Mouse (Mus musculus) heart, embryonic 12.5 days (tissue): ENCODE results near the gene Chek2. TPM values are rescaled to one million over a fixed set of nuclear protein-coding genes. Genes with fewer than 3 reads are reported as not detected.
"Not testable (repeated sequence)": the region's sequence is repeated elsewhere in the genome, so short reads cannot be mapped to it uniquely, and the experiment has no call there.

Experiments
- ATAC-seq: fragments of 200-750 bp; cut with Nextera tagmentation; 2 replicates; pipeline ENCODE4 v1.8.0; 2017; ENCODE audit warnings: moderate TSS enrichment, moderate library complexity; ENCODE audit not compliant: insufficient number of reproducible peaks, low FRiP score
- H3K27ac ChIP-seq: fragments of 300-500 bp; sonication (generic); 2 replicates; pipeline ENCODE4 v1.5.1; 2016; ENCODE audit warnings: mild to moderate bottlenecking, moderate library complexity; ENCODE audit not compliant: poor library complexity, severe bottlenecking
- H3K27me3 ChIP-seq: fragments of 300-500 bp; sonication (generic); replicated peaks from 2 replicates; pipeline ENCODE4 v1.6.1; 2016; ENCODE audit warnings: mild to moderate bottlenecking, moderate library complexity
- H3K36me3 ChIP-seq: fragments of 300-500 bp; sonication (generic); 2 replicates; pipeline ENCODE4 v1.6.1; 2016; ENCODE audit warnings: mild to moderate bottlenecking, moderate library complexity
- H3K4me1 ChIP-seq: fragments of 300-500 bp; sonication (generic); replicated peaks from 2 replicates; pipeline ENCODE4 v1.6.1; 2016; ENCODE audit warnings: mild to moderate bottlenecking
- H3K4me2 ChIP-seq: fragments of 300-500 bp; sonication (generic); 2 replicates; pipeline ENCODE4 v1.6.1; 2016; ENCODE audit warnings: mild to moderate bottlenecking, moderate library complexity
- H3K4me3 ChIP-seq: fragments of 300-500 bp; sonication (generic); 2 replicates; pipeline ENCODE4 v1.5.1; 2016; ENCODE audit warnings: mild to moderate bottlenecking
- H3K9ac ChIP-seq: fragments of 300-500 bp; sonication (generic); 2 replicates; pipeline ENCODE4 v1.6.1; 2016; ENCODE audit warnings: mild to moderate bottlenecking, moderate library complexity
- H3K9me3 ChIP-seq: fragments of 300-500 bp; sonication (generic); replicated peaks from 2 replicates; pipeline ENCODE4 v1.6.1; 2016; ENCODE audit warnings: mild to moderate bottlenecking, moderate library complexity
- WGBS: fragments of 180-500 bp; shearing (Covaris S2); methylation state at CpG from one replicate; pipeline ENCODE4 v1.1.7; 2016; 5-methylcytosine and 5-hydroxymethylcytosine counted together
- polyA plus RNA-seq: library from polyadenylated mRNA; unstranded; fragments of >200 nt; fragmentation: Nextera tagmentation; extraction: Ambion mirVana; gene quantifications from 2 replicates; pipeline ENCODE4 v1.2.1, GENCODE M21; 2016

Chek2 gene
- polyA plus RNA-seq, 1 experiment from 2014 or later, result 19.4 TPM

DNA sequence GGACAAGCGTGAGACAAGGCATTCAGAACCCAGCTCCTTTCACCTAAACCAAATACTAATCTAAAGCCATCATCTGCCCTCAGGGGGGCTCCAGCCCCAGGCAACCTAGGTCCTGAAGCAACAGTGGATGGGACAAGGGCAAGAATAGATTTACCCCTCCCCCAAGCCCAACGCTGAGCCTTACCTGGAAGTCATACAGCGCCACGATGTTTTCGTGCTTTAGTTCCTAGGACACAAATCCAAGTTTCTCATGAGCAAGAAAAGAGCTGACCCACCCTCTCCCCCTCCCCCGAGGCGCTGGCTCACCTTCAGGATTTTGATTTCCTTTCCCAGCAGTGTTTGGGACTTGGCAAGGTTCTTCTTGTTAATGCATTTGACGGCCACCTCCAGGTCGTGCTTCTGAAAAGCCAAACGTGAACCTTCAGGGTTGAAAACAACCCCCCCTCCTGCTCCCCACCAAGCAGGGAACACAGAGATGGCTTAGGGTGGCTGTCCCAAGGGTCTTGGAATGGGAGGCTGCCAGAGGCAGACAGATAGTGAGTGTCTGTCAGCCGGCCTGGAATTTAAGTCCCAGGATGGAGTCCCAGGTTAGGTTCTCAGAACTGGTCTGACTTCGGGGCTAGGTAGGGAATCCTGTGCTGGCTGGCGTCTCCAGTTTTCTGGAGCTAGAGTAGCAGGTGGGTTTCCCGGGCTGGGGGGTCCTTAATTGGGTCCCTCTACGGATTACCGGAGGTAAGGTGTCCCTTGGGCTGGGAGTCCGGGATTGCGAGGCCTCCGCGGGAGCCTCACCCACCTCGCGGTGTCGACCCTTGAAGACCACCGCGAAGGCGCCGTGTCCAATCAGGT lies 30.7 kb upstream of the Chek2 start:
- no peak for ATAC-seq
- 0 out of 2 replicates have a peak, but pooled peaks cover 3% of the 10 kb centered on the region for H3K36me3 ChIP-seq
- no peaks in the 10 kb centered on the region for H3K9me3 ChIP-seq
- peaks cover 24% of the 10 kb centered on the region for H3K4me1 ChIP-seq
- H3K27ac ChIP-seq, result peak overlapping the region; percentile 81
- H3K4me2 ChIP-seq, result peak overlapping the region; percentile 91
- peak overlapping the region; percentile 92 for H3K9ac ChIP-seq
- WGBS, result 1% methylated on average over 27 of the region's 27 CpGs
- H3K4me3 ChIP-seq, result peak overlapping the region; percentile 86
- no peaks in the 10 kb centered on the region for H3K27me3 ChIP-seq

DNA sequence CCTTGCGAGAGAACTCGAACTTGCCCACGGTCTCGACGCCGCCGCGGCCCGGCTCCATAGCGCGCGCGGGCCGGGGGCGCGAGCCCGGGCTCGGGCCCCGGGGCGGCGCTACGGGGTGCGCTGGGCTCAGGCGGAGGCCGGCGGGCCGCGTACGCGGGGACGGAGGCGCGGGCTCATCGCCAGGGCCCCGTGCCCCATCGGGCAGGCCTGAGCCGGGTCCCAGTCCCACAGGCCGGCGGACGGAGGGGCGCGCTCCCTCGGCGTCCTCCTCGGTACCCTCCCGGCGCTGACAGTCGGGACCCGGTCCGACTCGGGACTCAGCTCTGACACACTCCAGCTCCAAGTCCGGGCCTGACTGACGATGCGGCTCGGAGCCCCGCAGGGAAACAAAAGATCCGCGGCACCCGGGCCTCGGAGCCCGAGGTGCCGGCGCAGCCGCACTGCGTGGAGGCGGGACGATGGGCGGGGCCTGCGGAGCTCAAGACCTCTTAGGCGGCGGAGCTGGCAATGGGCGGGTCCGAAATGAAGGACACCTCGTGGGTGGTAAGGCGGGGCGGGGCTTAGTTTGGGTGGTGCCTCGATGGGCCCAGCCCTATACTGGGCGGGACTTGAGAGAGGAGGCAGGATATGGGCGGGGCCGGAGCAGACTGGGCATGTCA lies 30.0 kb upstream of the Chek2 start, which contains the start of gene Ulk1:
TSS of gene Ulk1 (minus strand) at position 431 of the 659 bp plus-strand sequence.
- Histone ChIP-seq H3K27me3 (no peaks in the 10 kb centered on the region), H3K36me3 (0 out of 2 replicates have a peak, but pooled peaks cover 2% of the 10 kb centered on the region), H3K4me2 (peak within 1 kb of the TSS; percentile 91), H3K4me1 (peaks cover 24% of the 10 kb centered on the region), H3K9me3 (no peaks in the 10 kb centered on the region), H3K27ac (peak within 1 kb of the TSS; percentile 81), H3K9ac (peak within 1 kb of the TSS; percentile 92), H3K4me3 (peak within 1 kb of the TSS; percentile 86)
- under 1% methylated on average over 79 of the region's 80 CpGs for WGBS
- ATAC-seq, result peak; percentile 96

GRCm38 (mm10) chr5:110824421-110824820 lies 15.4 kb upstream of the Chek2 start:
- ATAC-seq, result no peak

DNA sequence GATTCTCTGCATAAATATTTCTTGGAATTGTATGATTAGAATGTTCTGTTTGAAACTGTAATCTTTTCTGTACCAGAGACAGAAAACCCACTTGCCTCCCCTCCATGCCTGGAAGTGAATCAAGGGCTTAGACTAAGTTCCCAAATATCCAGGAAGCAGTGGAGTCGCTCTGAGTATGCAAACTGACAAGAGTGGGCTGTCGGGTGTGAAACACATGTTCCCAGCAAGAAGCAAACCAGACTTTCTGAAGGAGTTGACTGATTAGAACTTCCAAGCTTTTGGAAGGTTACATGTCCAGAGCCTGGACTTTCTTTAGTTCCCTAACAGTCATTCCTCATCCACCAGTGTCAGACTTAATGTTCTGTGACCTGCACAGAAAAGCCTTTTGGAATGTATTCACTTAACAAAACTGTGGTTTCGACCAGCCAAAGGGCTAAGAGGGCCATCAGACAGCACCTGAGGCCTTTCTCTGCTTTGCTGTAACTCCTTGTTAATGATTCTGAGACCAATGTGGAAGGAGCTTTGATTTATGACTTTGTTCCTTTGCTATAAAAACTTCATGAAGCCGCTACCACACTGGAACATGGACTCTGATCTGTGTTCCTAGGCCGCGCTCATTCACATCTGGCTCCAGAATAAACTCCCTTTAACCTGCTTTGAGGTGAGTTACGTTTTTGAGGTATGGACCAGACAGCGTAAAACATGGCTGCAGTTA lies 12.8 kb upstream of the Chek2 start:
- Histone ChIP-seq H3K4me3 (no peak overlapping the region), H3K27ac (no peak overlapping the region), H3K9me3 (no peaks in the 10 kb centered on the region), H3K36me3 (peaks cover 16% of the 10 kb centered on the region; the same call in 1 of the 2 replicates), H3K4me1 (no peaks in the 10 kb centered on the region), H3K4me2 (no peak overlapping the region), H3K9ac (no peak overlapping the region), H3K27me3 (0 out of 2 replicates have a peak, but pooled peaks cover 5% of the 10 kb centered on the region)
- no peak for ATAC-seq
- WGBS, result 80% methylated on average over 8 of the region's 8 CpGs

More at GRCm38 (mm10) chr5:110824421-110824820, 15.4 kb upstream of the Chek2 start:
- Histone ChIP-seq H3K4me2 (no peak overlapping the region), H3K27me3 (0 out of 2 replicates have a peak, but pooled peaks cover 5% of the 10 kb centered on the region), H3K9ac (no peak overlapping the region), H3K4me3 (no peak overlapping the region), H3K27ac (no peak overlapping the region), H3K4me1 (no peaks in the 10 kb centered on the region), H3K9me3 (no peaks in the 10 kb centered on the region), H3K36me3 (0 out of 2 replicates have a peak, but pooled peaks cover 8% of the 10 kb centered on the region)
- WGBS, result 85% methylated on average over 4 of the region's 4 CpGs

DNA sequence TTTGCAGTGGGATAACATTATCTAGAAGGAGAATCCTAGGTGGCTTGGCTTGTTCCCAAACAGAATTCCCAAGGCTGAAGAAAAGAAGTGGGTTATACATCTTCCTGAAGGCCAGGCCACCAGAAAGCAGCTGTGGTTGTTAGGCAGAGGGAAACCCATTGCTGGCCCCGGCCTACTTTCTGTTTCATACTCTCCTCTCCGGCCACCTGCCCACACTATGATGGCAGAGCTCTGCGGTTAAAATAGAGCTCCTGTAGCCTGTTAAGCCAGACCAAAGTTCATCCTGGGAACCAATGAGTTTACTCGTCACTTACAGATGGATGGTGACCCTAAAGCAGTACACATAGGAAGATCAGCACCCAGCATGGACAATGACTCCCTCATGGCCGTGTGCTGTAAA lies 12.2 kb upstream of the Chek2 start:
- H3K27ac ChIP-seq, result no peak overlapping the region
- no peaks in the 10 kb centered on the region for H3K9me3 ChIP-seq
- H3K4me2 ChIP-seq, result no peak overlapping the region
- no peak overlapping the region for H3K4me3 ChIP-seq
- H3K36me3 ChIP-seq, result peaks cover 16% of the 10 kb centered on the region; the same call in 1 of the 2 replicates
- ATAC-seq, result no peak
- H3K4me1 ChIP-seq, result no peaks in the 10 kb centered on the region
- WGBS, result 85% methylated on average over 5 of the region's 5 CpGs
- no peak overlapping the region for H3K9ac ChIP-seq
- 0 out of 2 replicates have a peak, but pooled peaks cover 5% of the 10 kb centered on the region for H3K27me3 ChIP-seq

DNA sequence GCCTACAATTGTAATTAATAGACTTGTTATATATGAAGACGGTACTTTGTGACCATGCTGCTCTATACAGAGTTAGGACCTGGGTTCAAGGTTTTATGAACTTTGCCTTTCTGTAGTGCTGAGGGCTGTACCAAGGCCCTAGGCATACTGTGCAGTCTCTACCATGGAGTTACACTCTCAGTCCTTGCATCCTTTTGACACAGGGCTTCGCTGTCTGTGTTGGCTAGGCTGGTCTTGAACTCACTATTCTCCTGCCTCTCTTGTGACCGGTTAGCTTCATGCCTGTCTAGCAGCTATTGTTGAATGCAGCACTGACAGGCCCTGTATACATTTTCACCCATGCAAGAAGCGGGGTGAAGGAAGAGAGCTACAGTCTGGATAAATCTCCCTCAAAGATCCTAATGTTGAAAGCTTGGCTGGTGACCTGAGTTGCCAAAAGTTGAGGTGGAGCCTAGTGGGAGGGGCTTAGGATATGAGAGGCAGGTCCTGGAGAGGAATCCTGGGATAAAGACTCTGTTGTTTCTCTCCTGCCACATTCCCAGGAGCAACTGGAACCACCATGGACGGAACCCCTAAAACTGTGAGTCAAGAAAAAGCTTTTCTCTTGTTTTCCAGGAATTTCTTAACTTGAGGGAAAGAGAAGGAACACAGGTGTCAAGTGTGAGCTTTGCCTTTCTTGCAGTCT lies 8.6 kb upstream of the Chek2 start:
- H3K4me3 ChIP-seq, result no peak overlapping the region
- H3K36me3 ChIP-seq, result peaks cover 27% of the 10 kb centered on the region; the same call in 1 of the 2 replicates
- ATAC-seq, result no peak
- H3K27me3 ChIP-seq, result no peaks in the 10 kb centered on the region
- H3K9ac ChIP-seq, result no peak overlapping the region
- 87% methylated on average over 5 of the region's 5 CpGs for WGBS
- peaks cover 5% of the 10 kb centered on the region for H3K4me1 ChIP-seq
- no peak overlapping the region for H3K4me2 ChIP-seq
- H3K27ac ChIP-seq, result no peak overlapping the region
- H3K9me3 ChIP-seq, result no peaks in the 10 kb centered on the region

GRCm38 (mm10) chr5:110835959-110836358 lies 3.8 kb upstream of the Chek2 start:
- Histone ChIP-seq H3K9me3 (no peaks in the 10 kb centered on the region), H3K36me3 (peaks cover 16% of the 10 kb centered on the region; the same call in 1 of the 2 replicates), H3K27me3 (no peaks in the 10 kb centered on the region), H3K4me3 (peak overlapping the region; percentile 15), H3K4me2 (peak overlapping the region; percentile 54), H3K9ac (0 out of 2 replicates have a peak overlapping the region, but pooled peaks have one; percentile 20), H3K27ac (peak overlapping the region; percentile 61), H3K4me1 (peaks cover 24% of the 10 kb centered on the region)
- WGBS, result 4% methylated on average over 3 of the region's 3 CpGs
- peak; percentile 77 for ATAC-seq

- not testable (repeated sequence) for H3K9ac ChIP-seq, H3K9me3 ChIP-seq, ATAC-seq, H3K4me3 ChIP-seq, H3K27ac ChIP-seq, H3K27me3 ChIP-seq
- Histone ChIP-seq H3K4me2 (peak overlapping the region; percentile 36; the same call in 1 of the 2 replicates), H3K36me3 (peaks cover 17% of the 10 kb centered on the region; the same call in 1 of the 2 replicates), H3K4me1 (peaks cover 24% of the 10 kb centered on the region)
- WGBS, result 72% methylated on average over 5 of the region's 5 CpGs
Measured at GRCm38 (mm10) chr5:110838016-110838415, 1.8 kb upstream of the Chek2 start.

- Histone ChIP-seq H3K4me2 (peak overlapping the region; percentile 79), H3K27ac (peak overlapping the region; percentile 83), H3K4me3 (peak overlapping the region; percentile 76), H3K27me3 (no peaks in the 10 kb centered on the region), H3K9me3 (no peaks in the 10 kb centered on the region), H3K36me3 (peaks cover 9% of the 10 kb centered on the region; the same call in 1 of the 2 replicates), H3K4me1 (peaks cover 24% of the 10 kb centered on the region), H3K9ac (peak overlapping the region; percentile 87)
- peak; percentile 37 for ATAC-seq
- WGBS, result 4% methylated on average over 28 of the region's 28 CpGs
Measured at GRCm38 (mm10) chr5:110839038-110839677, 621 bp upstream of the Chek2 start.

- H3K4me3 ChIP-seq, result peak overlapping the region; percentile 76
- H3K27ac ChIP-seq, result peak overlapping the region; percentile 80
- 9% methylated on average over 4 of the region's 4 CpGs for WGBS
- peaks cover 19% of the 10 kb centered on the region for H3K36me3 ChIP-seq
- no peaks in the 10 kb centered on the region for H3K9me3 ChIP-seq
- H3K4me1 ChIP-seq, result peaks cover 24% of the 10 kb centered on the region
- H3K9ac ChIP-seq, result peak overlapping the region; percentile 80
- peak overlapping the region; percentile 85 for H3K4me2 ChIP-seq
- no peaks in the 10 kb centered on the region for H3K27me3 ChIP-seq
- no peak for ATAC-seq
Measured at GRCm38 (mm10) chr5:110840465-110840864, 686 bp downstream of the Chek2 start.
